7 mouse cellular contexts compared by ENCODE assay signal in the genomic region with DNA sequence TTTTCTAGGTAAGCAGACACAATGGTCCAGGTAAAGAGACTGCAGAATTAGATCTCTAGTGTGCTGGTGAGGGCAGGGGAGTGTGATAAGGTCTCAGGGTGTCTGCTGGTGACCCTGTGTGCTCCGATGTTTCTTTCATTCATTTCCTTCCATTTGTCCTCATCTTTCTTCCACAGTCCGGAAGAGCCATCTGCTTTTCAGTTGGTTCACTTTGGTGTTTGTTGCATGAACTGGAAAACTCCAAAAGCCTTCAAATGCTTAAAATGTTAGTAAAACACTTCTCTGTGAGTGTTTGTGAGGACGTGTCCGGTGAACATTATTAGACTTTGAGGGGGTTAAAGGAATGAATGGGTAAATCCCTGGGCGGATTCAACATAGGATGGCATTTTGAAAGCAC. TPM values are rescaled to one million over a fixed set of nuclear protein-coding genes. Genes with fewer than 3 reads are reported as not detected.
DNase-seq lines count a peak whose midpoint lies in the region; ATAC-seq and TF ChIP-seq lines count a peak whose summit lies in the region.

No protein-coding gene starts in this region.

- peak overlapping the region; percentile 66 for H3K4me3 ChIP-seq in lung, postnatal 0 days (ENCODE audit: low read depth, low read length)
- H3K4me3 ChIP-seq in embryonic facial prominence, embryonic 14.5 days (ENCODE audit: low read depth, low read length) = peak overlapping the region; percentile 63
- H3K4me3 ChIP-seq in limb, embryonic 11.5 days (ENCODE audit: low read depth, low read length) = peak overlapping the region; percentile 64
- H3K4me3 ChIP-seq in small intestine, adult 2 months (ENCODE audit: low read depth, low read length) = peak overlapping the region; percentile 75

- H3K9ac ChIP-seq in lung, postnatal 0 days (replicated peaks; ENCODE audit: low read depth) = peak overlapping the region; percentile 64; the same call in 1 of the 2 replicates
- H3K9ac ChIP-seq in embryonic facial prominence, embryonic 14.5 days (ENCODE audit: low read depth, low read length) = peak overlapping the region; percentile 58; the same call in 1 of the 2 replicates
- no peak overlapping the region for H3K9ac ChIP-seq in limb, embryonic 11.5 days (ENCODE audit: low read length)

- no peaks in the 10 kb centered on the region for H3K9me3 ChIP-seq in lung, postnatal 0 days (ENCODE audit: low read length)
- H3K9me3 ChIP-seq in embryonic facial prominence, embryonic 14.5 days (ENCODE audit: control insufficient read depth, low read length) = no peaks in the 10 kb centered on the region
- H3K9me3 ChIP-seq in limb, embryonic 11.5 days (ENCODE audit: control insufficient read depth, low read length) = no peaks in the 10 kb centered on the region

- H3K27ac ChIP-seq in lung, postnatal 0 days (ENCODE audit: low read length) = no peak overlapping the region
- peak overlapping the region; percentile 61 for H3K27ac ChIP-seq in embryonic facial prominence, embryonic 14.5 days (replicated peaks; ENCODE audit: low read depth, low read length)
- no peak overlapping the region for H3K27ac ChIP-seq in limb, embryonic 11.5 days (replicated peaks; ENCODE audit: low read depth, low read length)
- no peak overlapping the region for H3K27ac ChIP-seq in small intestine, adult 2 months (ENCODE audit: insufficient read depth, low read depth, low read length)

- H3K4me1 ChIP-seq in lung, postnatal 0 days (ENCODE audit: insufficient read depth, low read depth, low read length) = 0 out of 2 replicates have a peak, but pooled peaks cover 3% of the 10 kb centered on the region
- H3K4me1 ChIP-seq in embryonic facial prominence, embryonic 14.5 days (ENCODE audit: control insufficient read depth, insufficient read depth, low read length) = peaks cover 2% of the 10 kb centered on the region; the same call in 1 of the 2 replicates
- no peaks in the 10 kb centered on the region for H3K4me1 ChIP-seq in limb, embryonic 11.5 days (ENCODE audit: control insufficient read depth, insufficient read depth, low read length)
- H3K4me1 ChIP-seq in small intestine, adult 2 months (ENCODE audit: control insufficient read depth, insufficient read depth, insufficient read length, low read length) = no peaks in the 10 kb centered on the region

- no peaks in the 10 kb centered on the region for H3K27me3 ChIP-seq in lung, postnatal 0 days (replicated peaks; ENCODE audit: insufficient read depth, low read length)
- no peaks in the 10 kb centered on the region for H3K27me3 ChIP-seq in embryonic facial prominence, embryonic 14.5 days (replicated peaks; ENCODE audit: control insufficient read depth, insufficient read depth, low read length)
- H3K27me3 ChIP-seq in limb, embryonic 11.5 days (ENCODE audit: control insufficient read depth, insufficient read depth, low read length) = no peaks in the 10 kb centered on the region
- no peaks in the 10 kb centered on the region for H3K27me3 ChIP-seq in small intestine, adult 2 months (ENCODE audit: control insufficient read depth, insufficient read depth, low read length)

- TF ChIP-seq POLR2A in small intestine, adult 2 months (IDR thresholded peaks at IDR 0.05; ENCODE audit: low read depth, low read length) = no peak

- H3K36me3 ChIP-seq in lung, postnatal 0 days (ENCODE audit: insufficient read depth, low read length) = no peaks in the 10 kb centered on the region
- no peaks in the 10 kb centered on the region for H3K36me3 ChIP-seq in embryonic facial prominence, embryonic 14.5 days (ENCODE audit: control insufficient read depth, insufficient read depth, low read length)
- H3K36me3 ChIP-seq in limb, embryonic 11.5 days (ENCODE audit: control insufficient read depth, insufficient read depth, low read length) = no peaks in the 10 kb centered on the region
- no peaks in the 10 kb centered on the region for H3K36me3 ChIP-seq in small intestine, adult 2 months (ENCODE audit: control insufficient read depth, insufficient read depth, low read length)

- H3K4me2 ChIP-seq in lung, postnatal 0 days (replicated peaks; ENCODE audit: low read depth, low read length) = peak overlapping the region; percentile 35; the same call in 1 of the 2 replicates
- H3K4me2 ChIP-seq in embryonic facial prominence, embryonic 14.5 days (ENCODE audit: low read depth, low read length) = peak overlapping the region; percentile 52
- H3K4me2 ChIP-seq in limb, embryonic 11.5 days (ENCODE audit: low read depth, severe bottlenecking) = peak overlapping the region; percentile 24

- no peak for TF ChIP-seq CTCF in lung, postnatal 0 days (IDR thresholded peaks at IDR 0.05)
- no peak; the same call in 1 of the 2 replicates for TF ChIP-seq CTCF in small intestine, adult 2 months (IDR thresholded peaks at IDR 0.05; ENCODE audit: extremely low read depth, insufficient read length, insufficient replicate concordance, low read depth, low read length)

- WGBS in lung, postnatal 0 days = 32% methylated on average over 5 of the region's 5 CpGs
- WGBS in embryonic facial prominence, embryonic 14.5 days = 40% methylated on average over 5 of the region's 5 CpGs
- WGBS in limb, embryonic 11.5 days = 49% methylated on average over 5 of the region's 5 CpGs
- 40% methylated on average over 5 of the region's 5 CpGs for WGBS in small intestine, adult 2 months

- no peak for ATAC-seq in lung, postnatal 0 days
- ATAC-seq in embryonic facial prominence, embryonic 14.5 days (ENCODE audit: low read depth) = no peak
- ATAC-seq in limb, embryonic 11.5 days (ENCODE audit: insufficient number of reproducible peaks, low FRiP score, low TSS enrichment, low read depth) = no peak

- DNase-seq in lung, postnatal 0 days (ENCODE audit: low spot score) = peak; percentile 26
- DNase-seq in lung, postnatal 25 days (ENCODE audit: low spot score) = no peak
- no peak for DNase-seq in embryonic facial prominence, embryonic 14.5 days (ENCODE audit: low spot score)
- peak; percentile 32 for DNase-seq in limb, embryonic 11.5 days (ENCODE audit: low spot score)
- no peak for DNase-seq in thymus, postnatal 25 days
- DNase-seq in ovary, adult 18-20 months (ENCODE audit: low spot score) = no peak

- TF ChIP-seq EP300 in lung, postnatal 0 days (IDR thresholded peaks at IDR 0.05) = no peak

RNA-seq across cellular contexts. Expression of gene Klrb1c, which starts 27.9 kb away (rescaled TPM):
- 0.41 and 0.50 TPM in 2 replicates for polyA plus RNA-seq in lung, postnatal 0 days (2015; fragmentation: Nextera tagmentation; extraction: Ambion mirVana)
- 0.14 TPM in 1 of 2 replicates, not detected in the other for polyA plus RNA-seq in embryonic facial prominence, embryonic 14.5 days (2014; fragmentation: Nextera tagmentation; extraction: Ambion mirVana)
- not detected in 2 replicates for polyA plus RNA-seq in limb, embryonic 11.5 days (2014; fragmentation: Nextera tagmentation; extraction: Ambion mirVana)
- not detected in 2 replicates for polyA plus RNA-seq in small intestine, adult 2 months (2012; rRNA removed)

RNA-seq across cellular contexts. Expression of gene Klrb1, which starts 38.3 kb away (rescaled TPM):
- not detected in 2 replicates for polyA plus RNA-seq in lung, postnatal 0 days (2015; fragmentation: Nextera tagmentation; extraction: Ambion mirVana)
- not detected in 2 replicates for polyA plus RNA-seq in embryonic facial prominence, embryonic 14.5 days (2014; fragmentation: Nextera tagmentation; extraction: Ambion mirVana)
- not detected in 2 replicates for polyA plus RNA-seq in limb, embryonic 11.5 days (2014; fragmentation: Nextera tagmentation; extraction: Ambion mirVana)
- not detected in 2 replicates for polyA plus RNA-seq in small intestine, adult 2 months (2012; rRNA removed)

Comparison
In these comparisons a context has a peak if more than half of its experiments do, and no peak if none do; other contexts are left out.
1. DNase-seq: peak in lung, postnatal 0 days (single experiment) and limb, embryonic 11.5 days (single experiment); none in lung, postnatal 25 days (single experiment), embryonic facial prominence, embryonic 14.5 days (single experiment), thymus, postnatal 25 days (single experiment) and ovary, adult 18-20 months (single experiment).
2. Peak in every context shown above with its lines, with median percentiles within 50 percentile points of each other: H3K4me2 ChIP-seq and H3K4me3 ChIP-seq.